Mouse (Mus musculus): Measurements from ENCODE around the gene 1700024B05Rik. TPM values are rescaled to one million over a fixed set of nuclear protein-coding genes. Genes with fewer than 3 reads are reported as not detected.
"Not testable (repeated sequence)": the region's sequence is repeated elsewhere in the genome, so short reads cannot be mapped to it uniquely, and the experiment has no call there.

The 1700024B05Rik gene
- polyA plus RNA-seq (2016; fragmentation: Nextera tagmentation; extraction: Ambion mirVana), result not detected in 2 replicates

GRCm38 (mm10) chr14:41943695-41944094 lies at the start of gene 1700024B05Rik:
1700024B05Rik (plus strand) TSS chr14:41943995.
- ATAC-seq; H3K9me3 ChIP-seq (replicated peaks); H3K36me3 ChIP-seq; H3K27ac ChIP-seq; H3K4me1 ChIP-seq; H3K27me3 ChIP-seq (replicated peaks); H3K4me2 ChIP-seq; H3K9ac ChIP-seq; H3K4me3 ChIP-seq: not testable (repeated sequence)
- WGBS (ENCODE audit: insufficient replicate concordance), result 65% methylated on average over 2 of the region's 2 CpGs

GRCm38 (mm10) chr14:41907190-41907589 lies 36.6 kb upstream of the 1700024B05Rik start, which contains the start of gene Gm7980:
Gm7980 (minus strand) TSS chr14:41907290.
- H3K27me3 ChIP-seq (replicated peaks); H3K4me1 ChIP-seq; H3K4me2 ChIP-seq; H3K9me3 ChIP-seq (replicated peaks); H3K27ac ChIP-seq; H3K36me3 ChIP-seq; H3K9ac ChIP-seq; H3K4me3 ChIP-seq; ATAC-seq: not testable (repeated sequence)
- WGBS (ENCODE audit: insufficient replicate concordance), result no CpG with 5 or more reads among the region's 2 CpGs

DNA sequence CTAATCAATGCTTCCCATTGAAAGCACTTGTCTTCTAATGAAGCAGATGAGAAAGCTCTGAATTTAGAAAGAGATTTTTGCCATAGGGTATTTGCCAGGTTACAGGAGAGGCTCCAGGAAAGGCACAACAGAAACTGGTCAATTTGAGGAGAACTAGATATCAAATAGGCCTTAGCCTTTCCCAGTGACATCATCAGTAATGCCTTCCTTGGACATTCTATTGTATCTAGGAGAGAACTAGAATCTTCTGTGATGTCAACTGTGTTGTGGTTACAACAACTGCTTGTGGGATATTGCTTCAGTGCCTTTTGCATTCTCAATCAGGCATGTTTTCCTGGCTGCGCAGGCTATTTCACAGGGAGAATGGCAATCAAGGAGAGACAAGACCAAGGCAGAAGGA lies 19.1 kb upstream of the 1700024B05Rik start, which contains the start of gene 1700049E17Rik1:
Gene 1700049E17Rik1, plus strand, starts transcription at position 301 of the 400 bp plus-strand sequence.
- H3K9me3 ChIP-seq (replicated peaks); ATAC-seq; H3K27ac ChIP-seq; H3K9ac ChIP-seq; H3K36me3 ChIP-seq; H3K4me1 ChIP-seq; H3K4me2 ChIP-seq; H3K27me3 ChIP-seq (replicated peaks); H3K4me3 ChIP-seq: not testable (repeated sequence)
- no CpG with 5 or more reads among the region's 1 CpGs for WGBS (ENCODE audit: insufficient replicate concordance)

DNA sequence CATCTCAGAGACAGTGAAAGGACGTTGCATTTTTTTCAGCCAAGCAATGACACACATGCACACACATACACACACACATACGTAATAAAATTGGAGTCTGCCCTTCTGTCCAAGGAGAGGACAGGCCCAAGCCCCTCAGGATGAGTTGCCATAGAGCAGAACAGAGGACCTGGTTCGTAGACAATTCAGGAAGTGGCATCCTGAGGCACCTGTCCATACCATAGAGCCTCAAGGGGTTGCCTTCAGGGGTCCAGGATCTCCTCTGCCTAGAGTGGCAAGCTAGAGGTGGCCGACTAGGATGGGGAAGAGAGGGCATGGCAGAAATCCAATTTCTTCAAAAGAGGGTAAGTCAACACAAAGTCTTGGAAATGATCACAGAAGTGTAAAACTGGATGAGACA lies 20.3 kb downstream of the 1700024B05Rik start:
- not testable (repeated sequence) for H3K9ac ChIP-seq; H3K9me3 ChIP-seq (replicated peaks); H3K4me1 ChIP-seq; H3K36me3 ChIP-seq; H3K27me3 ChIP-seq (replicated peaks); H3K4me3 ChIP-seq; H3K27ac ChIP-seq; H3K4me2 ChIP-seq; ATAC-seq
- WGBS (ENCODE audit: insufficient replicate concordance), result 49% methylated on average over 4 of the region's 4 CpGs

- H3K4me3 ChIP-seq; ATAC-seq; H3K27ac ChIP-seq; H3K27me3 ChIP-seq (replicated peaks); H3K4me1 ChIP-seq; H3K9me3 ChIP-seq (replicated peaks); H3K4me2 ChIP-seq; H3K9ac ChIP-seq; H3K36me3 ChIP-seq: not testable (repeated sequence)
- WGBS (ENCODE audit: insufficient replicate concordance), result 48% methylated on average over 1 of the region's 1 CpGs
Measured at GRCm38 (mm10) chr14:41967827-41968226, 24.0 kb downstream of the 1700024B05Rik start, which contains the start of gene Gm6401. Gm6401 (minus strand) TSS chr14:41967927.

DNA sequence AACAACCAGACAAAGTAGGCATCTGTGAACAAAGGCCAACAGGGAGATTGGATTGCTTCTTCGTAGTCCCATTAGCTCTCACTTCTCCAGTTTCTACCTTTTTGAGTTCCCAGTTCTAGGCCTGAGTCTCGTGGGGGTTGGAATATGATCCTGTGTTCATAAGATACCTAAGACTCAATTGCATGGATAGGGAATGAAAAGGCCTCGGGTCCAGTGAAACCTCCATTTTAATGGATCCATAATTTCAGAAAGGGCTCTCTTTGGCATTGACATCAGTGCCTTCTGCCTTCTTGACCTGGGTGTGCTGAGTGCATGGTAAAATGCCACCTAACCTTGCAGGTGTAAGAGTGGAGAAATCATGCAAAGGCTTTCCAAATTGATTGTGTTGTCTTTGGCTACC lies 24.8 kb downstream of the 1700024B05Rik start:
- not testable (repeated sequence) for H3K9ac ChIP-seq; H3K9me3 ChIP-seq (replicated peaks)

DNA sequence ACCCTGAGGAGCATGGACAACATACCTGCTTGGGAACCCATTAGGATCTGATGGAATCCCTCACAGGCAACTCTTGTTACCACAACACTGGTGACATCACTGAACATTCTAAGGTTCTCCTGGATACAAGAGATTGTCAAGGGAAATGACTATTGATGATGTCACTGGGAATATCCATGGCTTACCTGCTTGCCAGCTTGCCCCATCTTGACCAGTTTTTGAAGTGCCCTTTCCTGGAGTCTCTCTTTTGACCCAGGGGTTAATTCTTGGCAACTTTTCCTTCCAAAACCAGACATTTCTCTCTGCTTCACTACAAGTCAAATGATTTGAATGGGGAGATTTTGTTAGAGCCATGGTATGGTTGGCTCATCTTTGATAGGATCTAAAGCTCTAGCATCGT lies 39.4 kb downstream of the 1700024B05Rik start, which contains the start of gene Gm3543:
Gene Gm3543, minus strand, starts transcription at position 101 of the 400 bp plus-strand sequence.
- not testable (repeated sequence) for H3K9me3 ChIP-seq (replicated peaks); H3K4me3 ChIP-seq; H3K9ac ChIP-seq; H3K4me1 ChIP-seq; H3K4me2 ChIP-seq; H3K27ac ChIP-seq; H3K36me3 ChIP-seq; ATAC-seq; H3K27me3 ChIP-seq (replicated peaks)
- WGBS (ENCODE audit: insufficient replicate concordance), result 67% methylated on average over 1 of the region's 1 CpGs

More for the DNA sequence above, 24.8 kb downstream of the 1700024B05Rik start:
- H3K4me2 ChIP-seq; H3K36me3 ChIP-seq; H3K27me3 ChIP-seq (replicated peaks); H3K4me3 ChIP-seq; ATAC-seq; H3K27ac ChIP-seq; H3K4me1 ChIP-seq: not testable (repeated sequence)
- 38% methylated on average over 3 of the region's 3 CpGs for WGBS (ENCODE audit: insufficient replicate concordance)

Other genes starting within 250 kb of the 1700024B05Rik start
- gene Gm8068, start 242.1 kb upstream of the 1700024B05Rik start, polyA plus RNA-seq (2016; fragmentation: Nextera tagmentation; extraction: Ambion mirVana), result not detected in 2 replicates
- gene Gm7929, start 193.4 kb upstream of the 1700024B05Rik start, polyA plus RNA-seq (2016; fragmentation: Nextera tagmentation; extraction: Ambion mirVana), result not detected in 2 replicates
- gene Gm47189, start 171.6 kb upstream of the 1700024B05Rik start, polyA plus RNA-seq (2016; fragmentation: Nextera tagmentation; extraction: Ambion mirVana), result not detected in 2 replicates
- not detected in 2 replicates for gene Gm7980, start 36.7 kb upstream of the 1700024B05Rik start, polyA plus RNA-seq (2016; fragmentation: Nextera tagmentation; extraction: Ambion mirVana)
- not detected in 2 replicates for gene 1700049E17Rik1, start 19.0 kb upstream of the 1700024B05Rik start, polyA plus RNA-seq (2016; fragmentation: Nextera tagmentation; extraction: Ambion mirVana)
- gene Gm6401, start 23.9 kb downstream of the 1700024B05Rik start, polyA plus RNA-seq (2016; fragmentation: Nextera tagmentation; extraction: Ambion mirVana), result not detected in 2 replicates
- not detected in 2 replicates for gene Gm3543, start 39.3 kb downstream of the 1700024B05Rik start, polyA plus RNA-seq (2016; fragmentation: Nextera tagmentation; extraction: Ambion mirVana)
- gene Gm7951, start 173.4 kb downstream of the 1700024B05Rik start, polyA plus RNA-seq (2016; fragmentation: Nextera tagmentation; extraction: Ambion mirVana), result not detected in 2 replicates
- gene Gm17027, start 218.6 kb downstream of the 1700024B05Rik start, polyA plus RNA-seq (2016; fragmentation: Nextera tagmentation; extraction: Ambion mirVana), result not detected in 2 replicates
- gene Gm3573, start 246.8 kb downstream of the 1700024B05Rik start, polyA plus RNA-seq (2016; fragmentation: Nextera tagmentation; extraction: Ambion mirVana), result not detected in 2 replicates